Mouse (Mus musculus) right cerebral cortex, adult 18-20 months (tissue): ENCODE data around the gene Rai14.

Source experiments
- DNase-seq: peaks from one replicate; pipeline ENCODE4 v3.0.0; 2022; ENCODE audit warnings: mixed read lengths

Rai14 gene

GRCm38 (mm10) chr15:10687365-10687764, 27.1 kb downstream of the Rai14 start:
- no peak for DNase-seq

GRCm38 (mm10) chr15:10685692-10686430, 28.6 kb downstream of the Rai14 start:
- DNase-seq, result no peak

- no peak for DNase-seq
These were observed 30.7 kb downstream of the Rai14 start for GRCm38 (mm10) chr15:10683687-10684203.

GRCm38 (mm10) chr15:10680514-10680913, 33.9 kb downstream of the Rai14 start:
- DNase-seq, result no peak

- no peak for DNase-seq
These were observed 34.9 kb downstream of the Rai14 start for GRCm38 (mm10) chr15:10679571-10679970.

GRCm38 (mm10) chr15:10675801-10676200, 38.6 kb downstream of the Rai14 start:
- DNase-seq, result no peak

- no peak for DNase-seq
These were observed 41.5 kb downstream of the Rai14 start for GRCm38 (mm10) chr15:10672880-10673279.

GRCm38 (mm10) chr15:10671868-10672267, 42.6 kb downstream of the Rai14 start:
- no peak for DNase-seq

- no peak for DNase-seq
These were observed 44.3 kb downstream of the Rai14 start for GRCm38 (mm10) chr15:10670107-10670506.

GRCm38 (mm10) chr15:10668120-10668900, 46.1 kb downstream of the Rai14 start:
- no peak for DNase-seq

- no peak for DNase-seq
These were observed 48.6 kb downstream of the Rai14 start for GRCm38 (mm10) chr15:10665816-10666215.

GRCm38 (mm10) chr15:10664529-10664898, 49.9 kb downstream of the Rai14 start:
- DNase-seq, result no peak

GRCm38 (mm10) chr15:10663793-10664528, 50.5 kb downstream of the Rai14 start:
- no peak for DNase-seq

GRCm38 (mm10) chr15:10661961-10662606, 52.3 kb downstream of the Rai14 start:
- no peak for DNase-seq

- DNase-seq, result no peak
These were observed 55.6 kb downstream of the Rai14 start for GRCm38 (mm10) chr15:10658803-10659202.

GRCm38 (mm10) chr15:10656146-10656545, 58.3 kb downstream of the Rai14 start:
- DNase-seq, result no peak

- no peak for DNase-seq
These were observed 59.1 kb downstream of the Rai14 start for GRCm38 (mm10) chr15:10655151-10655905.

GRCm38 (mm10) chr15:10654696-10655095, 59.7 kb downstream of the Rai14 start:
- DNase-seq, result no peak

- DNase-seq, result no peak
These were observed 61.4 kb downstream of the Rai14 start for GRCm38 (mm10) chr15:10652931-10653475.

GRCm38 (mm10) chr15:10648372-10649109, 65.9 kb downstream of the Rai14 start:
- DNase-seq, result no peak

- DNase-seq, result no peak
These were observed 68.1 kb downstream of the Rai14 start for GRCm38 (mm10) chr15:10646297-10646696.
